Mouse (Mus musculus) ES-Bruce4 (cell line): ENCODE results near the gene Plekhm1.

Source experiments
- CTCF ChIP-seq: IDR thresholded peaks from one replicate; pipeline ENCODE4 v1.8.1; 2011; ENCODE audit warnings: low read depth, low read length
- EP300 ChIP-seq: IDR thresholded peaks from 2 replicates; pipeline ENCODE4 v1.6.1; 2011; ENCODE audit warnings: low read depth, low read length; ENCODE audit not compliant: insufficient read depth

DNA sequence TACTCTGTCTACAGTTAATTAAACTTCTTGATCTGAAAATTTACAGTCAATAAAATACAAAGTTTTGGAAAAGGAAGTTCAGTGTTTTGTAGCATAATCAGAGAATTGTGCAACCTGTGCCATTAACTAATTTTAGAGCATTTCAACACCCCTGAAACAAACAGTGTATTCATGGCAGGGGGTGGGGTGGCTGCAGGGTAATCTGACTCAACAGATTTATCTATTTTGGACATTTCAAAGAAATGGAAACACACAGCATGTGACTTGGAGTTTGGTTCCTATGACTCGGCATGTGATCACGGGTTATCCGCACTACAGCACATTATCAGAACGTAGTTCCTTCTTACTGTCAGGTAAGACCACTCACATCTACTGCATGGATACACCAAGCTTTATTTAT is 12.5 kb downstream of the Plekhm1 start:
- TF ChIP-seq EP300 (no peak), CTCF (no peak)
